Mouse (Mus musculus) left cerebral cortex, adult 9 months (tissue): ENCODE measurements around the gene Fbln5.
A peak's percentile ranks its signal among the peaks of the same experiment; 100 is the strongest.

Experiments used
- DNase-seq, 2 experiments: peaks; one replicate each; pipeline ENCODE4 v3.0.0; 2022; ENCODE audit warnings: low spot score in 2 of 2

Fbln5 gene

GRCm38 (mm10) chr12:101763065-101763464 is 55.8 kb downstream of the Fbln5 start:
- no peak for DNase-seq

- DNase-seq: no peak
Measured at GRCm38 (mm10) chr12:101762054-101762453, 56.8 kb downstream of the Fbln5 start.

- DNase-seq: no peak
Measured at GRCm38 (mm10) chr12:101759440-101760045, 59.3 kb downstream of the Fbln5 start.

GRCm38 (mm10) chr12:101758698-101759097 is 60.2 kb downstream of the Fbln5 start:
- no peak for DNase-seq

- no peak for DNase-seq
Measured at GRCm38 (mm10) chr12:101742375-101742774, 76.5 kb downstream of the Fbln5 start.

- DNase-seq: no peak
Measured at GRCm38 (mm10) chr12:101740486-101740885, 78.4 kb downstream of the Fbln5 start.

- DNase-seq: no peak
Measured at GRCm38 (mm10) chr12:101740045-101740444, 78.8 kb downstream of the Fbln5 start.

GRCm38 (mm10) chr12:101718755-101719150 is 100.1 kb downstream of the Fbln5 start:
- no peak for DNase-seq

- peak; percentile 0 to 13 for DNase-seq
Measured at GRCm38 (mm10) chr12:101718054-101718754, 100.7 kb downstream of the Fbln5 start, which contains the start of gene Tc2n. Gene Tc2n (minus strand): TSS chr12:101718523.

GRCm38 (mm10) chr12:101699176-101699575 is 119.7 kb downstream of the Fbln5 start:
- no peak for DNase-seq
